Mouse (Mus musculus): ENCODE results near the gene Gcm1. TPM values are rescaled to one million over a fixed set of nuclear protein-coding genes. Genes with fewer than 3 reads are reported as not detected.
"Not testable (repeated sequence)": the region's sequence is repeated elsewhere in the genome, so short reads cannot be mapped to it uniquely, and the experiment has no call there.

The Gcm1 gene
- polyA plus RNA-seq, 1 experiment from 2014 or later: 0.25 TPM

DNA sequence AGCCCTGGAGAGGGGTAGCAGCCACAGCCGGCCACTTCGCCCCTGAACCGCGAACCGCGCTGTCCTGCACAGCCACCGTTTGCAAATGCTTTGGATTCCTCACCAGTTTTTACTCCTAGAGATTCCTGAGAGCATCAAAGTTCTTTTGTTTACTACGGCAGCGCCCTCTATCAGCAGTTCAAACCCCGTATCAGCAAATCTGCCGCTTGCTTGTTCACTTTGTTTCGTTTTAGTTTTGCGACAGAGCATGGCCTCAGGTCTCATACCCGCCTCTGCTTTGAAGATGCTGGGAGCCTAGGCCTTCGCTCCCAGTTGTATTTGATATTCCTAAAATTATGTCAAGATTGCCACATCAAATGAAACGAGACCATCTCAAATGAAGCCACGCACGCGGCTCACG lies 5.0 kb upstream of the Gcm1 start:
- peak; percentile 39 for DNase-seq (ENCODE audit: low spot score)

DNA sequence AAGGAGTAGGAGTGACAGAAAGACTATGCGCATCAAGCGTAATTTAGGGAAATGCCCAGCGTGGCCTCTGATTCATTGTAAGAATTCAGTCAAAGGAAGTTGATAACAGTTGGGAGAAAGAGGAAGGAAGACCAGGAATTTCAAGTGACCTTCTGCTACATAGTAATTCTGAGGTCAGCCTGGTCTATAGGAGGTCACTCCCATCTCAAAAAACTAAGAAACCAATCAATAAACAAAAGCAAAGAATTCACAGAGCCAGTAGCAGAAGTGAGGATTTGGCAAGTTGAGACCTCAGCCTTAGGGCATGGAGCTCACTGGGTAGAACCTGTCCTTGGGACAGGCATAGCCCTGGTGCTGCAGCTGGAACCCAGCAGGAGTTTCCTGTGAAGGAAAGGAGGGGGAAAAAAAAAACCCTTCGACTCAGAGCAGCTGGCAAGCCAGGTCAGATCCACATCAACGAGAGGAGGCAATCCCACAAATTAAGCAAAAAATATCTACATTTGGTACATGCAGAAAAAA lies 1.2 kb upstream of the Gcm1 start:
- DNase-seq (ENCODE audit: low spot score): no peak

DNA sequence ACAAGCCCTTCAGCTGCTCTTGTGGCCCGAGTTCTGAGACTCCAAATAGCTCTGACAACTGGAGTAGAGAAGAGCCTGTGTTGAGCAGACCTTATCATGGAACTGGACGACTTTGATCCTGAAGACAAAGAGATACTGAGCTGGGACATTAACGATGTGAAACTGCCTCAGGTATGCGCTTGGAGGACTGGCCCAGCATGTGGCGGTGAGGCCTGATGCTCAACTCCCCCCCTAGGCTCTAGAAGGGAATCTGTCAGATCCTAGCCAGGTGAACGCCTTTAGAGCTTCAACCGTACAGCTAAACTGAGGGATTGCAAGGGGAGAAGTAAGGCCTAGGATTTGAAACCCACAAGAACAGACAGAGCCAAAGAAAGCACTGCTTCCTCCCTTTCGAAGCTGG lies 2.1 kb downstream of the Gcm1 start:
- no peak for DNase-seq (ENCODE audit: low spot score)

DNA sequence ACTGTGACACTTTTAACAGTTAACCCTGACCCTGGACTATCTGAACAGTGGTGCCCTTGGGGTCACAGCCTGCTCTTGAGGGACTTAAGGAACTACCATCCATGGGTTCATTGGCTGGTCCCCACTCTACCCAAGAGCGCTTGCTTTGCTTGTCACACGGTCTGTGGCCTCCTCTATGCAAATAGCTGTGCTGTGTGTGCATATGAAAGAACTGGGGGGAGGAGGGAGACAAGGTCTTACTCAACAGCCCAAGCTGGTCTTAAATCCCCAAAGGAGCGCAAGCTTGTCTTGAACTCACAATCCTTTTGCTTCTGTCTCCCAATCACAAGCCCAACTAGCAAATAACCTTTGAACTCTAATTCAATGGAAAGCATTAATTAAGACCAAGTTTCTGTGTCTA lies 2.6 kb downstream of the Gcm1 start:
- DNase-seq (ENCODE audit: low spot score): no peak

DNA sequence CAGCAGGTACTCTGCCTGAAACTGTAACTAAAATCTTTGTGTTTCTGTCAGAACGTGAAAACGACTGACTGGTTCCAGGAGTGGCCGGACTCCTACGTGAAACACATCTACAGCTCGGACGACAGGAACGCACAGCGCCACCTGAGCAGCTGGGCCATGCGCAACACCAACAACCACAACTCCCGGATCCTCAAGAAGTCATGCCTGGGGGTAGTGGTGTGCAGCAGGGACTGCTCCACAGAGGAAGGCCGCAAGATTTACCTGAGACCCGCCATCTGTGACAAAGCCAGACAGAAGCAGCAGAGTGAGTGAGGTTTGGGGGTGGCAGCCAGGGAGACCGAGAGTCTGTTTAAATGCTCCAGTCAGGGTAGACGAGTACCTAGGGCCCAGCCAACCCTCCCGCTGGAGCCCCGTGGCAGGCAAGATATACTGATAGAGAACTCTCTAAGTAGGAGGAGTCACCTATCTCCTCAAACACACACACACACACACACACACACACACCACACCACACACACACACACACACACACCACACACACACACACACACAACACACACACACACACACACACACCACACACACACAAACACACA lies 7.9 kb downstream of the Gcm1 start:
- DNase-seq (ENCODE audit: low spot score): no peak

DNA sequence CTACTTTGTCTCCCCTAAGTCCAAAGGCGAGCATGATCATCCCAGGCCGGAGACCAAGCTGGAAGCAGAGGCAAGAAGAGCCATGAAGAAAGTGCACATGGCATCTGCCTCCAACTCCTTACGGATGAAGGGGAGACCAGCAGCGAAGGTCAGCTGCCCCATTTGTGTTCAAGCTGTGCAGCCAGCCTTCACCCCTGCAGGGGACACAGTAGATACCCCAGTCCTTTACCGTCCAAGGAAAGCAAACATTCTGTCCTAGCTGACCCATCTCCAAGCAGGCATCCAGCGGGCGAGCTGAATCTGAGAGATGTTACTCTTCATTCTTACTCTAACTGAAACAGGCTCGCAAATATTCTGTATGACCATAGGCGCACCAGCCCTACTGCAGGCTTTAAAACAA lies 10.7 kb downstream of the Gcm1 start:
- no peak for DNase-seq (ENCODE audit: low spot score)

DNA sequence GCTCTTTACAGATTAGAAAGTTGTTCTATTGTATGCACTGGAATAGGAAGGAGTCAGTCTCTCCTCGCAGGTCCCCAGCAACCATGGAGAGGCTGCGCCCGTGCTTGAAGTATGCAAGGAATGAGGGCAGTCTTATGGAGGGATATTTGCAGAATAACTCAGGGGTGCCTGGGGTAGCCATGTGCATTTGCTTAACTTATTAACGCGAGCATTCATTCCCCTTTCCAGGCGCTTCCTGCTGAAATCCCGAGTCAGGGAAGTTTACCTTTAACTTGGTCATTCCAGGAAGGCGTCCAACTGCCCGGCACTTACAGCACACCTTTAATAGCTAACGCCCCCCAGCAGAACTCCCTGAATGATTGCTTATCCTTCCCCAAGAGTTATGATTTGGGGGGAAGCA lies 12.4 kb downstream of the Gcm1 start:
- no peak for DNase-seq (ENCODE audit: low spot score)

DNA sequence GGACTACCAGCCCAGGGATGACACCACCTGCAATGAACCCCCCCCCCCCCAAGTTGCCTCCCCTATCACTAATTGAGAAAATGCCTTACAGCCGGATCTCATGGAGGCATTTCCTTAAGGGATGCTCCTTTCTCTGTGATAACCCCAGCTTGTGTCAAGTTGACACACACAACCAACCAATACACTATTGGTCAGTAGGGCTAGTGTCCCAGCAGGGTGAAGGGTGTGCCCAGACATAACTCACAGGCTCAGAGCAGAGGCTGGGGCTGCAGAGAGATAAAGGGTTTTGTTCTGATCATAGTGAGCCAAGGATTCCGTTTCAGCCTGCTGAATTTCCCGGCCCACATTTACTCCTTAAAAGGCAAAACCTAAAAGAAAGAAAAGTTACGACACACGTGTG lies 18.8 kb downstream of the Gcm1 start:
- no peak for DNase-seq (ENCODE audit: low spot score)

DNA sequence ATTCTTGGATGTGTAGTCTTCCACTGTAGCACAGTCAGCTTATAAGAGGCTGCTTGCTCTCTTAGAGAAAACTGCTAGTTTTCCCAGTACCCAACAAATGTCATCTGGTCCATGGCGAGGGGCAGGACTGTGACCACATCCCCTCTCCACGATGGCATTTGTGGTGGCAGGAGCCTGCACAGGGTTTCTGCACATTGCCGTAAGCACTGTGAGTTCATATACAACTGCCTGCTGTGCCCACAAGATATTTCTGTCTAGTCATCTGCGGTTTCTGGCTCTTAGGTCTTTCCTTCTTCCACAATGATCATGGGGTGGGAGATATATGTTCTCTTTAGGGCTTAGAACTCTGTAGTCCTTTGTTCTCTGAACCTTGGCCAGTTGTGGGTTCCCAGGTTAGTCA lies 19.9 kb downstream of the Gcm1 start:
- peak; percentile 13 for DNase-seq (ENCODE audit: low spot score)

DNA sequence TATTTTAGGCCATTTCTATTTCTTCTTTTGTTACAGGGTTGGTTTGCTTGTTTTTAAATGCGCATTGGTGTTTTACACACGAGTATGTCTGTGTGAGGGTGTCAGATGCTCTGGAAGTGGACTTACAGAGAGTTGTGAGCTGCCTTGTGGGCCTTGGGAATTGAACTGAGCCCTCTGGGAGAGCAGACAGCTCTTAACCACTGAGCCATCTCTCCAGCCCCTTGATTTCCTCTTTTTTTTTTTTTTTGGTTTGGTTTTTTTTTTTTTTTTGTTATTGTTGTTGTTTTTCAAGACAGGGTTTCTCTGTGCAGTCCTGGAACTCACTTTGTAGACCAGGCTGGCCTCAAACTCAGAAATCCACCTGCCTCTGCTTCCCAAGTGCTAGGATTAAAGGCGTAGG lies 21.6 kb downstream of the Gcm1 start:
- not testable (repeated sequence) for DNase-seq (ENCODE audit: low spot score)

DNA sequence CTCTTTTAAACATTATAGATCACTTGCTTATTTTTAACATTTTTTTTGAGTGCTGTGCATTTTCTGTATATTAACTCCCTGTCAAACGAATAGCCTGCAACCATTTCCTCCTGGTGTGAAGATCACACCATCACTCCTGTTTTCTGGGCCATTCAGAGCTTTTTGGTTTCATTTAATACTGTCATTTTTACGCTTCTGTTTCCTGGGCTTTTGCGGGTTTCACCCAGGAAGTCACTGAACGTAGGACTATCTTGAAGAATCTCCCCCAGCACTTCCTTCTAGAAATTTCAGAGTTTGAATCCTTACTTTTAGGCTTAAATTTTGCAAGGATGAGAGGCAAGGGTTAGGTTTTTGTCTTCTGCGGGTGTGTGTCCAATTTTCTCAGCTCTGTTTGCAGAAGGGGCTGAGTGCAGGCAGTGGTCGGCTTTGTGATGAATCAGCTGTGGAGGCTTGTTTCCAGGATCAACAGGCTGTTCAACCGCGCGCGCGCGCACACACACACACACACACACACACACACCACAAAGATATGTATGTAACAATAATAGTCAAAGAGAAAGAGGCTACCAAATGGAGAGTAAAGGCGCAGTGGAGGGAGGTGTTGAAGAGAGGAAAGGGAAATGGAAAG lies 22.1 kb downstream of the Gcm1 start:
- peak; percentile 25 for DNase-seq (ENCODE audit: low spot score)

DNA sequence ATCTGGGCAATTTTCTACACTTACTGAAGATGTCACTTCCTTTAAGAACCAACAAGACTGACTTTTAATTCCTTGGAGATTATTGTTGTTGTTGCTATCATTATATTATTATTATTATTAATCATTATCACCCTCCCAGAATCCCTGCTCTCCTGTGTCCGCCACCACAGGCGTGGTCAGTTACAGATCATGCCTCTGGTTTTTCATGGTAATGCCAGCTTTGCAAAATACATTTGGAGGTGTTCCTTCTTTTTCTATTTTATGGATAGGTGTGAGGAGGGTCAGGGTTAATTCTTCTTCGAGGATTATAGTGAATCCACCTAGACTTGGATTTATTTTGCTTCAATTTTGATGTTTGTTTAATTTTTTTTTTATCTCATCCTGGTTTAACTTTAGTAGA lies 23.5 kb downstream of the Gcm1 start:
- DNase-seq (ENCODE audit: low spot score): no peak

DNA sequence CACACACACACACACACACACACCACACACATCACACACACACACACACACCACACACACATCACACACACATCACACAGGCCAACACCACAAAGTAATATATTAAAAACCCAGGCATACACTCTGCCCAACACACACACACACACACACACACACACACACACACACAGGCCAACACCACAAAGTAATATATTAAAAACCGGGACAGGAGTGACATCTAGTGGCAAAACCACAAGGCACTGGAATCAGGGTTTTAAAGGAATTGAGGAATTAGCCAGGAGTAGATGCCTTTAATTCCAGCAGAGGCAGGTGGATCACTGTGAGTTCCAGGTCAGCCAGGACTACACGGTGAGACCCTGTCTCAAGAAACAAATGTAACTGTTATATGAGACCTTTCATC lies 26.5 kb downstream of the Gcm1 start:
- no peak for DNase-seq (ENCODE audit: low spot score)

DNA sequence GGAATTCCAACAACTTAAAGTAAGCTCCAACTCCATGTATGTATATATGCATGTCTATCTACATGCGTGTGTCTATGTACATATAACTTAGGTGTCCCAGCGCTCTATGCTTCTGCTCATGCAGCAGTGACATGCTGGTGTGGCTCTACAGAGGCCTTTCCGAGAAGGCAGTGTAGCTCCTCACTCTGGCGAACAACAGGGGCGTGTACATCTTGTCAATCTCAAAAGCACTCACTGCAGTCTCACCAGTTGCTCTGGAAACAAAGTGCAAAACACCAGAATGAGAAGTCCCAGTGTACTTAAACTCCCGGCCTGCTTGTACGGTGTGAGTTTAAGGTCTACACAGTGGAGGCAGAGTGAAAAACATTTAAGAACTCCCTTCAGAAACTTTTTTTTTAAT lies 30.1 kb downstream of the Gcm1 start:
- no peak for DNase-seq (ENCODE audit: low spot score)

DNA sequence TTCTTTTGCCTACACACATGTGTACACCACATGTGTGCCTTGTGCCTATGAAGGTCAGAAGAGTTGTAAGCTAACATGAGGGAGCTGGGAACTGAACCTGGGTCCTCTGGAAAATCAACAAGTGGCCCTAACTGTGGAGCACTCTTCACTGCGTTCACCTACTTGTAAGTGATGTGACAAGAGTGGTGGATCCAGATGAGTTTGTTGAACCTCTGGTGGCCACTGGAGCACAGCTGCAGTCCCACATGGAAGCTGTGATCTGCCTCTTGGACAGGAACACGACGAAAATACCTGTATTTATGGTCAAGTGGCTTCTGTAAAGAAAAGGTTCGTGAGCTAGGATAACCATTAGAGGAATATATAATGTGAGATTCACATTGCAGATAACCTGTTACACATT lies 32.6 kb downstream of the Gcm1 start:
- no peak for DNase-seq (ENCODE audit: low spot score)

DNA sequence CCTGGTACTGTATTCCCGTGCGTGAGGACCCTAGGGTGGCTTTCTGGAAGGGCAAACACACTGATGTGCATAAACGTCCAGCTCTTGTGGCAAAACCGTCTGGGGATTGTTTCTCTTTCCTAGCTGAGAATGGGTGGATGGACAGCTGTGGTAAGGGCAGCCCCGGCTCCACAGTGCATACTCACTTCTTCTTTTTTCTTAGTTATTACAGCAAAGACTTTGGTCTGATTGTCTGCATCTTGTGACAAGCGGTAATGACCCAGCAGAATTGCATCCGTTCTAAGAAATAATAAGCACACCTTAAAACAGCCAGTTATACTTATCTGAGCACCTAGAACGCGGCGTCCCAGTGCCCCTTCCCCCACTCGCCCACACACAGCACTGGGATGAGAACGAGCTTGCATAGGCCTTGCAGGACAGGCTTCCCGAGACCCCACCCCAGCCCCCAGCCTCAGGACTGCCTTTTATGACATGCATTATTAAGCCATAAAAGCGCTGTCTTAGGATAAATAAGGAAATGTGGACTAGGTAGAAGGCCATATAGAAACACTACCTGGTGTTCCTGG lies 34.1 kb downstream of the Gcm1 start:
- no peak for DNase-seq (ENCODE audit: low spot score)

DNA sequence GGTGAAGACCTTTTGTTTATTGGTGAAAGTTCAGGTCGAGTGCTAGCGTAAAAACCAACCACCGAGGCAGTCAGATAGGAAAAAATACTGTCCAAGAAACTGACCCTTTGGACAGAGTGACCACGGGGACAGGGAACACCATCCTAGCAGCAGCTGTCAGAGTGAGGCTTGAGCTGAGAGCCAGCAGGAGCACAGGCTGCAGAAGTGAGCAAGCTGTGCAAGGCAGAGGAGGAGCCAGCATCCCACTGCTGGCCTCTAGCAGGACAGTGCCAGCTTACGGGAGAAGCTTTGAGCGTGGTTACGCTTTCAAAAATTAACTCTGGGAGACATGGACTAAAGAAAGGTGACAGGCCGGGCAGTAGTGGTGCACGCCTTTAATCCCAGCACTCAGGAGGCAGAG lies 36.0 kb downstream of the Gcm1 start:
- no peak for DNase-seq (ENCODE audit: low spot score)

DNA sequence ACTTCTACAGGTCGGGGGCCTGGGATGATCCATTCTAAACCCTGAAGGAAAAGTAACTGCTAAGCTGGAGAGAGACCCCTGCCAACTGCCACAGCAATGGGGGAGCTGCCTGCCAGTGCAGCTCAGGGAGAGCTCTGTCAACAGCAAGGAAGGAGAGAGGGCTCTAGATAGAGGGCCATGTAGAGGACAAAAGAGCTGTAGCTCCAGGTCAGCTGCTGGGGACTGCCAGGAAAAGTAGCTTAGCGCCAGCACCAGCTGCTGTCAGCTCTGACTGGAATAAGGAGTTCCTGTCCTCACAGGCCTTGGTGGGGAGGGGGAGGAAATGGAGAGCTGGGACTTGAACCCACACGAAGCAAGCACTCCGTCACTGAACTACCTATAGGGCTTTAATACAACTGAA lies 36.8 kb downstream of the Gcm1 start:
- no peak for DNase-seq (ENCODE audit: low spot score)

DNA sequence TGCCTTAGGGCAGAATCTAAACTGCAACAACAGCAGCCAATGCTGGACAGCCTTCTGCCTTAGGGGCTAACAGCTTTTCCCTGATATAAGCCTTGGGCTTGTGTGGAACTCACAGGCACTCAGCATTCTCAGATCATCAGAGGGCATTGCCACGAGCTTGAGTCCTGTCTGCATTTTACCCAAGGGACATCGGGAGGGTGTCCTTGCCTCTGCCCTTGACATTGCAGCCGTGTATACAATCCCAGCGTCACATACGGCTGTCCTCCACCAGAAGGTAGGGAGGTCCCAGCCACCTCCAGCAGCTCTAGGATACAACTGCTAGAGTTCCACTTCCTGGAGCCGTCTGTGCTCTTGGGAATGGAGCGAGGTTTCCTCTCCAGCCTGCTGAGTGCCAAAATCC lies 37.2 kb downstream of the Gcm1 start:
- no peak for DNase-seq (ENCODE audit: low spot score)

DNA sequence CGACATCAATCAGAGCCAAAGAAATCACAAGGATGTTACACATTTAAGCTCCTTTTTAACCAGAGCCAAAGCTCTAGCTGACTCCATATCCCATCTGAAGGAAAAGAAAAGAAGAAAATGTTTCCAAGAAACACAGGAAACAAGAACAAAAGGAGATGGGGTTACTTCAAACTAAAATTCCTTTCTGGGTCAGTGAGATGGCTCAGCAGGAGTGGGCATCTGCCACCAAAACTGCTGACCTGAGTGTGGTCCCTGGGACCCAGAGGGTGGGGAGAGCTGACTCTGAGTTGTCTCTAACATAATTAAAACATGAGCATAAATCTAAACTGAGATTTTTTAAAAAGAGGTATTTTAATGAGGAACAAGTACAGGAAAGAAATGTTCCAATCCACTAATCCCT lies 38.2 kb downstream of the Gcm1 start:
- no peak for DNase-seq (ENCODE audit: low spot score)

DNA sequence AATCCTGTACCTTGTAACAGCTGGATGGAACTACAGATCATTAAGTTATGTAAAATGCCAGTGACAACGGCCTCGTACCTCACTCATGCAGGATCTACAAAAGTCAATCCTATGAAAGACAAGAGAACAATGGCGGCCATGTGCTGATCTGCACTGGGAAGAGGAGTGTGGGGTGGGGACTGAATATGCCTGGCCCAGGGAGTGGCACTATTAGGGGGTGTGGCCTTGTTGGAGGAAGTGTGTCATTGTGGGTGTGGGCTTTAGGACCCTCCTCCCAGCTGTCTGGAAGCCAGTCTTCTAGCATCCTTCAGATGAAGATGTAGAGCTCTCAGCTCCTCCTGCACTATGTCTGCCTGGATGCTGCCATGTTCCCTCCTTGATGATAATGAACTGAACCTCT lies 38.9 kb downstream of the Gcm1 start:
- DNase-seq (ENCODE audit: low spot score): no peak

DNA sequence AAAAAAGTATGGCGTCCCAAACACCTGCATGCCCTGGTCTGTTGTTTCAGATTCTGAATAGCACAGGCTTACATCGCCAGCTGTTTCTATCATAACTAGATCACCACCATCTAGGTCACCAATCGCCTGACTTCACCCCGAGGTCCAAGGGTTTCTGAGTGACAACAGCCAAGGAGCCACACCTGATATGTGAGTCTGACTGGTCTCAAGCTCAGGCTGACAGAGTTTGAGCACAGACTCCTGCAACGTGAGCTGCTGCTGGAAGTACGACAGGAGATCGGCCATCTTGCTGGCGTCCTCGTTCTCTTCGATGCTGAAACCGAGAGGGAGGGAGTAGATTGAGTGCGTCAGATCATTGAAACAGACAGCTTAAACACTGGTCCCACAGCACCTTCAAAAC lies 44.0 kb downstream of the Gcm1 start:
- DNase-seq (ENCODE audit: low spot score): no peak

DNA sequence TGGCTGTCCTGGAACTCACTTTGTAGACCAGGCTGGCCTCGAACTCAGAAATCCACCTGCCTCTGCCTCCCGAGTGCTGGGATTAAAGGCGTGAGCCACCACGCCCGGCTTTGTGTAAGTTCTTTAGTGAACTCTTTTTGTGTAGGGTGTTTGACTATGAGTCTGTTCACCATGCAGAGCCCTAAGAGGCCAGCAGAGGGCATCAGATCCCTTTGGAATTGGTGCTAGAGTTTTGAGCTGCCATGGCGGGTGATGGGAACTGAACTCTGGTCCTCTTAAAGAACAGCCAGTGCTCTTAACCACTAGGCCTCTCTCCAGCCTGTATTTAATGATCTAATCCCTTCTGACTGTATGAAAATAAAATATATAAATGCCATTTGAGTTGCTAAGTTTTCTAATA lies 44.7 kb downstream of the Gcm1 start:
- DNase-seq (ENCODE audit: low spot score): peak; percentile 11

Measured in thymus, postnatal 0 days (tissue).